Mouse (Mus musculus) C2C12 (cell line): Measurements from ENCODE around the gene Josd2.

Source experiments
- CTCF ChIP-seq: IDR thresholded peaks from one replicate; pipeline ENCODE4 v1.5.1; 2011; ENCODE audit not compliant: control insufficient read depth, insufficient read depth, insufficient read length
- FOSL1 ChIP-seq: IDR thresholded peaks from one replicate; pipeline ENCODE4 v1.8.0; 2011; ENCODE audit warnings: mild to moderate bottlenecking, low read length; ENCODE audit not compliant: poor library complexity, insufficient read depth, severe bottlenecking

DNA sequence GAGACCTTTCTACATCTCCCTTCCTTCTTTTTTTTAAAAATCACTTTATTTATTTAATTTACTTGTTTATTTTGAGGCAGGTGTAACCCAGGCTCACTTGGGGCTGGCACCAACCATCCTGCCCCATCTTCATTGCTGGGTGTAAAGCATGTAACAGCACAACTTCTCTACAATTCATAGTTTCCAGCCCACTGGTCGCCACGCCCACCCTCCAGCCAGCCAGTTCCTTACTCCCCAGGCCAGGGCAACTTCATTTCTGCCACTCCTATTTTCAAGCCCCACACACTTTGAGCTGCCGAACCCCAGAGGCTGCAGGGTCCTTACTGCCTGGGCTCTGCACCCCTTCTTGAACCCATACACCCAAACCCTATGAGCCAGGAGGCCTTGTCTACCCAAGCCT lies 53.2 kb downstream of the Josd2 start:
- TF ChIP-seq CTCF (no peak), FOSL1 (no peak)
